Mouse (Mus musculus) bone marrow macrophage, adult 2 months (primary cell): ENCODE results near the gene Tldc1.

Experiments
- CTCF ChIP-seq: IDR thresholded peaks from 2 replicates; pipeline ENCODE4 v1.5.1; 2012; ENCODE audit warnings: low read depth, mild to moderate bottlenecking, low read length, moderate library complexity
- POLR2A ChIP-seq: IDR thresholded peaks from 2 replicates; pipeline ENCODE4 v1.6.1; 2012; ENCODE audit warnings: mild to moderate bottlenecking, low read depth, low read length, borderline replicate concordance

- TF ChIP-seq POLR2A, result no peak
- no peak for TF ChIP-seq CTCF
Measured at GRCm38 (mm10) chr8:119784676-119785075, 6.5 kb upstream of the Tldc1 start.
